Mouse (Mus musculus) left cerebral cortex, adult 9 months (tissue): ENCODE results near the gene Pax7.

Experiments
- DNase-seq, 2 experiments: peaks; one replicate each; pipeline ENCODE4 v3.0.0; 2022; ENCODE audit warnings: low spot score in 2 of 2

Pax7 gene

DNA sequence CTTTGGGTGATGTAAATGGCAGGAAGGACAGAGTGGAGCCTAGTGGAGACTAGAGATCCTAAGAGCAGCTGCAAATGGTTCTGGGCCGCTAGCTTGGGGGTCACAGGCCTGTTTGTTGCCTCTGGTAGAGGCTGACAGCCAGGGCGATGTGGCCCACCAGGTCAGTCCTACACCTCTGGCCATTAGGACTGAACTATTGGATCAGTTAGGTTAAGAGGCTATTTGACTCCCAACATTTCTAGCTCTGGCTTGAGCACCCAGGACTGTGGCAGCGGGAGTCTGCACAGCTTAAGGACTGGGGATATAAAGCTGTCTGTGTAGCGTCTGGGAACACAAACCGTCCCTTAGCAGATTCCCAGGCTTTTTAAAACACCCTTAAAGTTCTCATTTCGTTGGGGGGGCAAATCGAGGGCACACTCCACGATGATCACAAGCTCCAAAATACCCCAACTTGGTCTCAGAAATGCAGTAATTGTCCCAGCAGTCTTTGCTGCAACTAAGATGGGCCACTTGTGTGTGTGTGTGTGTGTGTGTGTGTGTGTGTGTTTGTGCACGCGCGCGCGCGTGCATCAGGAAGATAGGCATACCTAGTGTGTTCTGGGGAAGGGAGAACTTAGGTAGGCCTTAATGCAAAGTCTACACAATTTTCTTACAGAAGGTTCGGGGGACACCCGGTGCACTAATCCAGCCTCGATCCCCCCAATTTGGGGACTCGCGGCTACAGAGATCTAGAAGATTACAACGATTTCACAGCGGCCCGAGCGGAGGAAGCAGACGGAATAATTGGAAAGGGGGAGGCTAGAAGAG is 2.5 kb downstream of the Pax7 start:
- DNase-seq = no peak

DNA sequence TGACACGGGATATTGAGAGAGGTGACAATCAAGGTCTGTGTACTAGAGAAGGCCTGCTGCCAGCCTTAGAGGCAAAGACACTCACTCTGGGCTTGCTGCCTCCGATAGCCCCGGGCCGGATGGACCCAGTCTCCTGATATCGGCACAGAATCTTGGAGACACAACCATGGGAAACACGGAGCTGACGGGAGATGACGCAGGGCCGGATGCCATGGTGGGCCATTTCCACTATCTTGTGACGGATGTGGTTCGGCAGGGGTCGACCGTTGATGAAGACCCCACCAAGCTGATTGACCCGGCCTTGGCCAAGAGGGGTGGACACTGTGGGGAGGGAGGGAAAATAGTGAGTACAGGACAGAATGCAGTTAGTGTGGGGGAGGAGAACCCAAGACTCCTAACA is 3.3 kb downstream of the Pax7 start:
- DNase-seq = no peak

DNA sequence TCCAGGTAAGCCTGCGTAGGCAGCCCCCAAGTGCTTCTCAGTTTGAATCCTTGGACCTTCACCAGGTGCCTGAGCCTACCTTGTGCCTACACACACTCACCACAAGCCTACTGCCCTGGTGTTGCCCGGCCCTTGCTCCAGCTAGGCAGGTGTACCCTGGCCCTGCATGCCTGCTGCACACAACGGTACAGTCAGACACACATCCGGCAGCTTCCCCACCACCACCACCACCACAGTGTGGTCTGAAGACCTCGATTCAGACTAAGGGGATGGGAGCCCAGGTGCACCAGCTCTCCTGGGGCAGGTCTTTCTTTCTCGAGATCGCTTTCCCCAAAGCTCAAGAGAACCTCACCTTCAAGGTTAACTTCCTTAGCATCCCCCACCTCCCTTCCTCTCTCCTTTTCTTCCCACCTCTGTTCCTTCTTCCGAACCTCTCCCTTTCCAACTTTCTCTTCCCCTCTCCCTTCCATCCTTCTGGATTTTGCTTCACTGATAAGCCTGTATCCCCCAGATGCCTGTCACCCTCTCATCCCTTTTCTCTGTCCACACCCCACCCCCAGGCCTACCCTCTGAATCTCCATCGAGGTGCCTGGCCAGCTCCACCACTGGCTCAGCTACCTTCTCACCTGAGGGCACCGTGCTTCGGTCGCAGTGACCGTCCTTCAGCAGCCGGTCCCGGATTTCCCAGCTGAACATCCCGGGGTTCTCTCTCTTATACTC is 4.3 kb downstream of the Pax7 start:
- no peak for DNase-seq

DNA sequence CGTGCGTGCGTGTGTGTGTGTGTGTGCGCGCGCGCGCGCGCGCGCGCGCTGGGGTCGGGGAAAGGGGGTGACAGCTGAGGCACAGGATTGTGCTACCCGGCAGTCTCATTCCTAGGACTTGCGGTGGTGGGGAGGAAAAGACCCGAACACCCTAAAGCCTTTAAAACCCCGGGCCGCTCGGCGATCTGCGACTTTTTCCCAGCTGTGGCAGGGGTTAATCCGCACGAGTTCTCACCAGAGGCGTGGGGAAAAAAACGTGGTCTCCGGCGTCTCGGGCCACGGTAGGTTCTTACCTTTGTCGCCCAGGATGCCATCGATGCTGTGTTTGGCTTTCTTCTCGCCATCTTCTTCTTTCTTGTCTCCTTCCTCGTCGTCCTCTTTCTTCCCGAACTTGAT is 5.0 kb downstream of the Pax7 start:
- DNase-seq = no peak

DNA sequence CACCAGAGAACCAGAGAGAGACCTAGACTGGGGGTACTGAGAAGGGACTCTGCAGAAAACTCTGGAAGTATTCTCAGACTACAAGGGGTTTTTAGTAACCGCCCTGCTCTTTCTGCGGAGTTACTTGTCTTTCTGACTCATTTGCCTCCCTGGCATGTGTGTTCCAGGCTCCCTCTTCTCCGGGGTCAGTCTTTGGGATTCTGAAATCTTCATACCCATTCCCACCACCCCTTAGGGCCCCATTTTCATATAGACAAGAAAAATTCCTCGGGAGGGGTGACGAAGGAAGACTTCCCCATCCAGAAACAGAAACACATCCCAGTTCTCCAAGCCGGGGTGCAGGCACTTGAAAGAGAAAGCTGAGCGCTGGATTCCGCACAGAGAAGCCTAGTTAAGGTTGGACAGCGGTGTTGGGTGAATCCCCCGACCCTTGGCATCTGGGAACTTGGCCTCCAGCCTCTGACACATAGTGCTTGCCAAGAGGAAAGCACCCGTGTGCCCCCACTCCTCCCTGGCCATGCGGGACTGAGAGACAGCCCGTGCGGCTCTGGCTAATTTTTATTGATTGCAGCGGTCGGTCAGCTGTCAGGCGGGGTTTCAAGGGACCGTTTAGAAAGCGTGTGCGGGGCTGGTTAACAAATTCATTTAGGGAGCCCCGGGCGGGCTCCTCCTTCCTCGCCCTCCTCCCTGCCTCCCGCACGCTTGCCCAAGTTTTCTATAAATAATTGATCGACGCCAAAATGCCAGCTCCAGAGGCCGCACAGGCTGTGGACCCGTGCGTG is 5.6 kb downstream of the Pax7 start:
- no peak for DNase-seq

DNA sequence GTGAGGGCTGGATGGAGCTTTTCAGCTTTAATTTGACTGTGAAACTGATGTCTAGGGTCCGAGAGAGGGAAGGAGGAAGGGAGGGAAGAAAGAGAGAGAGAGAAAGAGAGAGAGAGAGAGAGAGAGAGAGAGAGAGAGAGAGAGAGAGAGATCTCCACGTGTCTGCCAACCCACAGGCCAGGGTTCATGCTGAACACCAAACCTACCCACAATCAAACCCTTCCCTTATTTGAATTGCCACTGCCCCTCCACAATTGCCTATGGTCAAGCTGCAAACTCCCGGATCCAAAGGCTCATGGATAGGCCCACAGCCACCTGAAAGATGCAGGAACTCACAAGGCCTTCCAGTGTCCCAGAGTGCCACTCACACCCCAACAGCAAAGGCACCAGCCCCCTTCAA is 7.1 kb downstream of the Pax7 start:
- no peak for DNase-seq

DNA sequence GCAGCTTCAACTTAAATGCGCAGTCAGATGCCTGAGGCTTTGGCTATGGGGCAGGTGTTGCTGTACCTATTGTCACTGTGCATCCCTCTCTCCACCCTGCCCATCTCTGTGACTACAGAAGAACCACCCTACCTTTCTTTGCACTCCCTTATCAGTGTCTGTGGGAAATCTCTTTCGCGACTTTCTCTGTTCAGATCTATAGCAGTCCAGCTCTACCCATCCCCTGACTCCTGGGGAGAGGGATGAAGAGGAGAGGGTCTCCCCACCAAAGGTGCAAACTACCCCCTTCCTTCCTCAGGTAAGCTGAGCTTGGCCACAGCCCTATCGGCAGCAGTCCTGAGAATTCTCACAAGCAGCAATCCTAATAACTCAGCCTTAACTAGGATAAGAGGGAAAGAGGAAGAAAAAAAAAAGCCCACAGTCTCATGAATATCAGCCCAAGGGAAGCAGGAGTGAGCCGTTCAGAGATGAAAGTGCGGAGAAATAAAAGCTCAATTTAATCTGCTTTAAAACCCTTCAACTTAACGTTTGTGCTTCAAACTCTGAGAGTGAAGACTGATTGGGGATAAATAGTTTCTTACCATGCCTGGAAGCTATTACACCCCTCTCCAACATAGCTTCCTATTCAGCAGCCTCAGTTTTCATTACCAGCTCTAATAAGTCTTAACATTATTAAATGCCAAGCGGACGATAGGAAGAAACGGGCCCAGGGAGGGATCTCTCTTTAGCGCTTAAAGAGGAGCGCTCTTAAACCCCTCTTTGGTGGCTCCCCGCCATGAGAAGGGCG is 7.8 kb downstream of the Pax7 start:
- DNase-seq = no peak

DNA sequence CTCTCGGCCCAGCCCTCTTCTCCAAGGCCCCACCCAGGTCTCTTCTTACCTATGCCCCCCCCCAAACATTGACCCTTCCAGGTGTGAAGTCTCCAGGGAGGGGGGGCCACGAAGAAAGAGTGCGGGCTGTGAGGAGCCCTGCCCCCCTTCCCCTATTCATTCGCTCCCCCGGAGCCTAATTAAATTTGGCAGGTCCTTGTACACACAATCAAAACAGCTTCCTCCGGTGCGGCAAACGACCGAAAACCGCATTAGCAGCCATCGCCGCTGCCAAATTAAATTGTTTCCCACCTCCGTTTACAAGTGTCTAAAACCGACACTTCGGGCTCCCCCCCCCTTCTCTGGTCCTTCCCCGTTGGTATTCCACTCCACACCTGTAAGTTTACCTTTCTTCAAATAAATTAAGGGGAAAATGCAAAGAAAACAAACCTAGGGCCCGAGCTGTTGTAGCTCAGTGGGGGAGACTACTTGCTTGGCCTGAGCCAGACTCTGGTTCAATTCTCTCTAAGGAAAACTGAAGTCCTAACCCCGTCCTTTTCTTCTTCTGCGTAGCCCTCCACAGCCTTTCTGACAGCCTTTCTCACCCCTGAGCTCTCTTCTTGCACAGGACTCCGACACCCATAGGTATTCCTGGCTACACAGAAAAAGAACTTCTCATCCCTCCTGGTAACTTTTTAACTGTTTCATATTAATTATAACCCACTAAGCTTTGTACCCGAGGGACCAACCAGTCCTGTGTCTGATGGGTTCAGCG is 8.6 kb downstream of the Pax7 start:
- no peak for DNase-seq

DNA sequence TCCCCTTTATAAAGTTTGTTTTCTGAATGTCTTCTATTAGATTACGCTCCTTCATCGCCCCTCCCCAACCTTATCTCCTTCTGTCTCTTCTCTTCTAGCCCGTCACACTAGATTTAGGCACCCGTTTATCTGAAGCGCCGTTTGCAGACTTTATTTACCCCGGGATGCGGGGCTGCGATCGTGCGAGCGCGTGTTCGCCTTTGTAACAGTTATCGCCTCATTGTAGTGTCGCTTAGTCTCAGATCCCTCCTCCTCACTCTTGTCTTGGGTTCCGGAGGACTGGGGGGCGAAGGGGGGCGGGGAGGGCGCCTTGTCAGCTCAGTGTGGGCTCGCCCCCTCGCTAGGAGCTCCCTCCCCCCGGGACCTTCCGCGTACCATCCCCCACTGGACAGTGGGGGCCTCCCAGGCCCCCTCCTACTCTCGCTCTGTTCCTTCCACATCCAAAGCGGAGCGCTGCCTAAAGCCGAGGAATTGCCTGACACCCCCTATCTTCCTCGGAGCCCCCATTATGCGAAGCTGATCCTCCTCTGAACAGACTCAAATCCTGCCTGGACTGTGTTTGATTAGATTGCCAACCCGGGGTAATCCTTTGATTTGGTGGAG is 9.4 kb downstream of the Pax7 start:
- DNase-seq = no peak

DNA sequence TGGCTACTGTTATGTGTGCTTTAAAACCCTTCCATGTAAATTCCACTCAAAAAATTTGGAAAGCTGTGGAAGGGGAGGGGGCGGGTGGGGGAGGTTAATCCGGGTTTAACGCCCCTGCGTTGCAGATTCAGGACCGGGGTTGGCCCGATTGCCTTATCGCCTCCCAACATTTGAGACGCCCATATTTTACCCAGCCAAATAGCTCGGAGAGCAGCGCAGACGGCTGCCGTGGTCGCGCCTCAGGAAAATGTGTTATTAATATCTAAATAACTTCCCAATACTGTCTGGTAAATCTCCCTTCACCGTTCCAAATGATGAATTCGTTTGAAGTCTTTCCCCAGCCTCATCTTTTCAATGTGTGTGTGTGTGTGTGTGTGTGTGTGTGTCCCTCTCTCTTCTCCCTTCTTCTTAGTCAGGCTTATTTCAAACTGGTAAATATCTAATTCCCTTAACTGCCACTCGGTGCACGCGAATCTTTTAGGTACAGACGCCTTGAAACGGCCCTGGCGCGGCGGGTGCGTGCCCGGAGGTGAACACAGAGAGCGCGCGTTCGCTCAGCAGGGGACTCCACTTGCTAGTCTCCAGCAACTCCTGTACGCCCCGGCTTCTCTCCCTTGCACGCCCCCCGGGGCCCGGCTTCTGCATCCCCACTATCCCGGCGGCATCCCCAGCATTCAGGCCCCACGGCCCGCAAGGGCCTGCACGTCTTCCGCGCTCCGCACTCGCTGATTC is 10.0 kb downstream of the Pax7 start:
- no peak for DNase-seq

DNA sequence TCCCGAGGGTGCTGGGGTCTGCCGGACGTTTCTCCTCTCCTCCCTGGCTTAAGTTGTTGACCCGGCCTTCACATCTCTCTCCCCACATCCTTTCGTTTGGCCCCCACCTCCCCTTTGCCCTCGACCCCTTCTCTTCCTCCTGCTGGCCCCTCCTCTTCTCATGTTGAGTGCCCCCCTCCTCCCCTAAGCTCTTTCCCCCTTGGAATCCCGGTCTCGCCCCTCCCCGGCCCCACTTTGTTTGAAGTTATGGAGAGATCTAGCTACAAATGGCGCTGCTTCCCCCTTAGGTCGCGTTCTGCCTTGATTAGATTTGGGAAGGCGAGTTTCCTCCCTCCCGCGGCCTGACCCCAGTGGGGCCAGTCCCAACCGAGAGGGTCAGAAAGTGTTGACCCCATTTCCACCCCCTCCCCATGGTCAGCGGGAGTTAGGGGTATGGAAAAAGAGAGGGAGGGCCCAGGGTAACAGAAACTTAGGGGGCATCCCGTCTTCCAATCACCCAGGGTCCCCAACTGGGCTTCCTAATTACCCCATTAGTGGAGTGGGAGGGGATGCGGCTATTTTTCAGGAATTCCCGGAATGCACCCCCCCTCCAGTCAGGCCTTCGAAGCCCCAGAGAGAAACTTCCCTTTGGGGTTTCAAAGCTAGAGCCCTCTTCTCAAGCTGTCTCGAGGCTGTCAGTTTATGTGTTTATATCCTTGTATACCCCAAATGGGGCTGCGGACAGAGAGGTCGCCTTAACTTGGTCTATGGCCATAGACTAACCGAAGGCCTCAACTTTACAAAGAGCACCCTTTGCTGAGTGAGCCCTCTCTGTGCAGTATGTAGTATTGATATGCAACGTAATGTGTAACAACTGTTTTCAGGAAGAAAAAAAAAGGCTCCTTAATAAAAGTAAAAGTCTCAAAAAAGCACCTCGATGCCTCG is 10.9 kb downstream of the Pax7 start:
- no peak for DNase-seq

DNA sequence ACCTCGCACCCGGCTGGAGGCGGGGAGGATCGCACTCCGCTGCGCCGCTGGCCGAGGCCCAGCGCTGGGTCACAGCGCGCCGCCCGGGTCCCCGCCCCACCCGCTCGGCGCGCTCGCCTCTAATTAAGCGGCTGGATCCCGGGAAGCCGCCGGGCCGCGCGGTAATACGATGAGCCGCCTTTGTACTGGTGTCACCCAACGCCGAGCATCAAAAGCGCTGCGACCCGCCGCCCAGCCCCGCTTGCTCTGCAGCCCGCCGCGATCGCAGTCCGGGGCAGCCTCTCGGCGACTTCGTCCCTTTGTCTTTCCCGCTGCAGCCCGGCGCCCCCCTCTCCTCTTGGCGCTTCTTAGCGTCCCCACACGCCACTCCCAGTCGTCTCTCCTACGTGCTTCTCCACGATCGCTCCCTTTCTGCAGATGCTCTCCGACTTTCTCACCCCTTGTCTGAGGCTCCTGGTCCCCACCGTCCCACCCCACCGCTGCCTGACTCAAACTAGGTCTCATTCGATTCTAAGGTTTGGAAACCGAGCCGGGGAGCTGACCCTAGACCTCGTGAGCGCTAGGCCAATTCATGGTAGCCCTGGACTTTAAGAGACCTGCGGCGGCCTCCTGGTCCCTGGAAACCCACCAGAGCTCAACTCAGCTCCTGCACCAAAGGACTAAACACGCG is 11.7 kb downstream of the Pax7 start:
- no peak for DNase-seq

DNA sequence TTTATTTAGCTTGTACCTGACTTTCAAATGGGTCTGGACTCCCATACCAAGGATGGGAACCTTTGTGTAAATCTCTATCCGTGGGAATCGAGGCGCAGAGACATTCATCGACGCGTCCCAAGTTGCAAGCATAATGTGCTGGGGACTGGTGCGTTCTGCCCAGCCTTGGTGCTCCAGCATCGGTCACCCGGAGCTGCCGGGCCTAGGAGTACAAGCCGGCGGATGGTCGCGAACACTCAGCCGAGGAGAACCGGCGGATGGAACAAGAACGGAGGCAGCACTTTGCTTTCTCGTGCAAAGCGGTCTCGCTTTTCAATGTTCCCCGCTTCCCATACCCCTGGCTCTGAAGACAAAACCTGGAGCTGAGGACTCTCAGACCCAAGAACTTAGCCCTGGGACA is 12.3 kb downstream of the Pax7 start:
- no peak for DNase-seq

DNA sequence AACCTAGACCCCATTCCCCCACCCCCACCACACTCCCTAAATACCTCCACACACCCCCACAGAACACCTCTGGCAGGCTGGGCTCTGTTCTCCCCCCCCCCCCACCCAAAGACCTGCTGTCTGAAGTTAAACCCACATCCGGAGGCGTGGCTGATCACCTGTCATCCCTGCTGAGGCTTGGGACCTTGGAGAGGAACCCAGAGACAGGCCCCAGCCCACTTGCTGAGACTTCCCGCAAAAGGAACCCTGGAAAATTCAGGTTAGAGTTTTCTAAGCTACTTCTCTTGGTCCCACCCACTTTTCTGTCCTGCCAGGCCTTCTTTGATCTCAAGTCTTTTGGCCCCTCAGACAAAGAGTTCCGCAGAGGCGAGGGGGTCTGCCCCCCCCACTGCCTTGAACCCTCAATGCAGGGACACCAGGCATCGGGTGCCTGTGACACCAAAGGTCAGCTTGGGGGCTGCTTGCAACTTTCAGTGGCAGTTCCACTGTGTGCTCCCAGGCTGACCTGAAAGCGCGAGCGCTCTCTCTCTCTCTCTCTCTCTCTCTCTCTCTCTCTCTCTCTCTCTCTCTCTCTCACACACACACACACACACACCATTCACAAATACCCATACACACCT is 13.8 kb downstream of the Pax7 start:
- no peak for DNase-seq

DNA sequence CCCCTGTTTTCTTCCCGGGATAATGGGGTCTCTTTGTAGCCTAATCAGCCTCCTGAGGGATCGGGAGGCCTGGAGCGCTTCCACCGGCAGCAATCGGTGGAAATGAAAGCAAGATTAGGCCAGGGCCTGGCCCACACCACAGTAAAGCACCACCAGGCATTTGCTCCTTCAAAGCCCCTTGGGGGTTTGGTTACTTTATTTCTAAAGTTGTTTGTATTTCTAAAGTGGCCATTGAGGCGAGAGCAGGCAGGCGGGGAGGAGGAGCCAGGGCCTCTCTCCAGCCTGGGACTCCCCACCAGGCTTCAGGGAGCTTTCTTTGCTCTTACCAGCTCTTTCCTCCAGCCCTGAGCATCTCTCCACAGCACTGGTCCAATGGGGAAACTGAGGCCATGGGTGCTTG is 15.2 kb downstream of the Pax7 start:
- DNase-seq = no peak

DNA sequence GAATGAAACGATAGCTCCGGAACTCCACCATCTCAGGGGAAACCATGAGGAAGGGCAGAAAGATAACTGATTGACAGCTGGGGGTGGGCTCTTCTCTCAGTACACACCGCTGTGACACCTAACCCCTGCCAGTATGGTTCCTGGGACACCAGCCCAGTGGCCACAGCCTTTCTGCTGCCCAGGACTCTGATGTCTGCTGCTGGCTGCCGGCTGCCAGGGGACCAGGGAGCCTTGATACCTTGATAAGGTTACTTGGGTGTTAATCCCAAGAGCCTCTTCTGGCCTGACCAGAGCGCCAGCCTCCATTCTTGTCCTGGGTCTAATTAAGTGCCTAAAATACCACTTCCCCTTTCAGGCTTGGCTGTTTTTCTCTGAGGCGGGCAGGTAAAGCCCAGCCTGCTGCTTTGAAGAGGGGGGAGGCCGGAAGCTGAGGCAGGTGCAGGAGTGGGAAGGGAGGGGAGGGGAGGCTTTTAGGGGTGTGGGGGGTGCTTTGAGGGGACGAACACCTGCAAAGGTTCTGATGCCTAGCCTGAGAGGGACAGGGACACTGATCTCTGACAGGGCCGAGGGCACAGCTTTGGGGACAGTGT is 19.9 kb downstream of the Pax7 start:
- DNase-seq = no peak

DNA sequence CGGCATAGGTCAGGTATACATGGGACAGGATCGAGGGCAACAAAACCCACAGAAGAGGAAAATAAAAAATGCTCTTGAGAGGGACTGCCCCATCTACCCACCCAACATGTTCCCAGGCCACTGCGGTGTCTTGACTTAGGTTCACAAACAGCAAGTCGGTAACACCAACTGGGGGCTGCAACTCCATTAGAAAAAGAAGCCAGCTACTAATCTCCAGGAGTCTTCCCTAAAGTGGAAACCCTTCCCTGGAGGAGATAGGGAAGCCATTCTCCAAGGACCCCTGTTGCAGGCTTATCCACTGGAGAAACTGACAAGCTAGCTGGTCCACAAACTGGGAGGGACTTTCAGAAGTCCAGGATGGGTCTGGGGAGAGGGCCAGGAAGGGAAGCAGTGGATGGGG is 21.4 kb downstream of the Pax7 start:
- no peak for DNase-seq

DNA sequence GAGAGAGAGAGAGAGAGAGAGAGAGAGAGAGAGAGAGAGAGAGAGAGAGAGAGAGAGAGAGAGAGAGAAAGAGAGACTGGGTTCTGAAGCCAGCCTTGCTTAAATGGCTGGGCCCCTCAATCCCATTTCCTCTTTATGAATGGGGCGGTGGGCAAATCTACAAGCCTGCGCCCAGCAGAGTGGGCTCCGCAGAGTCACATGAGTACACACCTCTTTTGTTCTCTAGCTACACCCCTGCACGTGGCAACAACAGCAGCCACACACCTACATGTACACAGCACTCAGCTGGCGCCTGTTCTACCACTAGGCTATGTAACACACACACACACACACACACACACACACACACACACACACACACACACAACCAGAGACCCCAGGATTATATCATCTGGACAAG is 21.9 kb downstream of the Pax7 start:
- DNase-seq = no peak
